Mouse (Mus musculus): ENCODE data around the gene Akap1.

The Akap1 gene

GRCm38 (mm10) chr11:88878011-88878410 lies 13.6 kb upstream of the Akap1 start:
- no peak for DNase-seq (ENCODE audit: low read depth)

- no peak for DNase-seq (ENCODE audit: low read depth)
Observed at GRCm38 (mm10) chr11:88873667-88874030, 9.3 kb upstream of the Akap1 start.

GRCm38 (mm10) chr11:88873027-88873666 lies 8.8 kb upstream of the Akap1 start:
- no peak for DNase-seq (ENCODE audit: low read depth)

GRCm38 (mm10) chr11:88869443-88869842 lies 5.1 kb upstream of the Akap1 start:
- DNase-seq (ENCODE audit: low read depth): no peak

GRCm38 (mm10) chr11:88863904-88864457 lies 405 bp downstream of the Akap1 start:
- DNase-seq (ENCODE audit: low read depth): no peak

- DNase-seq (ENCODE audit: low read depth): no peak
Observed at GRCm38 (mm10) chr11:88863071-88863903, 1.1 kb downstream of the Akap1 start.

GRCm38 (mm10) chr11:88862355-88862754 lies 2.0 kb downstream of the Akap1 start:
- no peak for DNase-seq (ENCODE audit: low read depth)

GRCm38 (mm10) chr11:88861060-88861459 lies 3.3 kb downstream of the Akap1 start:
- DNase-seq (ENCODE audit: low read depth): no peak

- no peak for DNase-seq (ENCODE audit: low read depth)
Observed at GRCm38 (mm10) chr11:88860641-88861040, 3.7 kb downstream of the Akap1 start.

GRCm38 (mm10) chr11:88857311-88858005 lies 6.9 kb downstream of the Akap1 start:
- DNase-seq (ENCODE audit: low read depth): no peak

- DNase-seq (ENCODE audit: low read depth): no peak
Observed at GRCm38 (mm10) chr11:88856383-88856782, 8.0 kb downstream of the Akap1 start.

- DNase-seq (ENCODE audit: low read depth): no peak
Observed at GRCm38 (mm10) chr11:88855795-88856194, 8.6 kb downstream of the Akap1 start.

- no peak for DNase-seq (ENCODE audit: low read depth)
Observed at GRCm38 (mm10) chr11:88853588-88853987, 10.8 kb downstream of the Akap1 start.

GRCm38 (mm10) chr11:88852806-88853205 lies 11.6 kb downstream of the Akap1 start:
- DNase-seq (ENCODE audit: low read depth): no peak

- no peak for DNase-seq (ENCODE audit: low read depth)
Observed at GRCm38 (mm10) chr11:88851049-88851825, 13.1 kb downstream of the Akap1 start.

GRCm38 (mm10) chr11:88849732-88850131 lies 14.7 kb downstream of the Akap1 start:
- DNase-seq (ENCODE audit: low read depth): no peak

- DNase-seq (ENCODE audit: low read depth): no peak
Observed at GRCm38 (mm10) chr11:88849284-88849683, 15.1 kb downstream of the Akap1 start.

- no peak for DNase-seq (ENCODE audit: low read depth)
Observed at GRCm38 (mm10) chr11:88848590-88848989, 15.8 kb downstream of the Akap1 start.

GRCm38 (mm10) chr11:88847281-88848006 lies 16.9 kb downstream of the Akap1 start:
- no peak for DNase-seq (ENCODE audit: low read depth)

- DNase-seq (ENCODE audit: low read depth): no peak
Observed at GRCm38 (mm10) chr11:88844384-88844783, 20.0 kb downstream of the Akap1 start.

- no peak for DNase-seq (ENCODE audit: low read depth)
Observed at GRCm38 (mm10) chr11:88843305-88843704, 21.1 kb downstream of the Akap1 start.

Data from fibroblast of lung, adult 2 months (primary cell).